Mouse (Mus musculus): Measurements from ENCODE around the gene Mboat2.

- TF ChIP-seq GATA1 (IDR thresholded peaks at IDR 0.05; ENCODE audit: low read length) (no peak), TAL1 (IDR thresholded peaks at IDR 0.05; ENCODE audit: low read length) (no peak)
These were observed 82.2 kb downstream of the Mboat2 start for GRCm38 (mm10) chr12:24912876-24913275.
